Comparison of ENCODE assay signal across 26 mouse cellular contexts in genomic region chr1:168233182-168233581, GRCm38 (mm10).
"Had no signal": no experiment of that assay in that cellular context is flagged by ENCODE, and none has a peak within 500 bp of the region (broad histone marks: within the 10 kb centered on the region; RNA-seq: fewer than 3 reads in every experiment).

No protein-coding gene starts in this region.

- H3K36me3 ChIP-seq: limb, embryonic 12.5 days; limb, embryonic 15.5 days; midbrain, embryonic 12.5 days; midbrain, embryonic 15.5 days; neural tube, embryonic 12.5 days; neural tube, embryonic 15.5 days had no signal

- DNase-seq: kidney, adult 9 months; kidney, postnatal 25 days; layer of hippocampus, adult 9-11 months; layer of hippocampus, postnatal 36 days; left cerebral cortex, postnatal 4 days; liver, postnatal 0 days; lung, embryonic 14.5 days; right cerebral cortex, adult 18-20 months; right cerebral cortex, postnatal 14 days; right cerebral cortex, postnatal 4 days; thymus, adult 2 months; thymus, postnatal 14 days; thymus, postnatal 4 days had no signal

- H3K9me3 ChIP-seq: limb, embryonic 12.5 days; limb, embryonic 15.5 days; midbrain, embryonic 12.5 days; midbrain, embryonic 15.5 days; neural tube, embryonic 12.5 days; neural tube, embryonic 15.5 days had no signal

- H3K27me3 ChIP-seq: limb, embryonic 12.5 days; limb, embryonic 15.5 days; midbrain, embryonic 12.5 days; midbrain, embryonic 15.5 days; neural tube, embryonic 12.5 days; neural tube, embryonic 15.5 days had no signal

- H3K27ac ChIP-seq: kidney, postnatal 0 days; layer of hippocampus, adult 2 months; left cerebral cortex, adult 2 months; limb, embryonic 12.5 days; limb, embryonic 15.5 days; liver, embryonic 14.5 days; macrophage; midbrain, embryonic 12.5 days; midbrain, embryonic 15.5 days; neural tube, embryonic 12.5 days; neural tube, embryonic 15.5 days had no signal

- H3K4me3 ChIP-seq: layer of hippocampus, adult 2 months; left cerebral cortex, adult 2 months; limb, embryonic 12.5 days; limb, embryonic 15.5 days; midbrain, embryonic 12.5 days; midbrain, embryonic 15.5 days; neural tube, embryonic 12.5 days; neural tube, embryonic 15.5 days had no signal

- ATAC-seq: liver, postnatal 0 days; lung, postnatal 0 days; midbrain, embryonic 15.5 days had no signal

- H3K4me2 ChIP-seq: limb, embryonic 12.5 days; limb, embryonic 15.5 days; liver, embryonic 11.5 days; lung, embryonic 14.5 days; midbrain, embryonic 12.5 days; midbrain, embryonic 15.5 days; neural tube, embryonic 12.5 days; neural tube, embryonic 15.5 days had no signal

- H3K9ac ChIP-seq: limb, embryonic 12.5 days; limb, embryonic 15.5 days; liver, embryonic 14.5 days; liver, postnatal 0 days; lung, embryonic 14.5 days; midbrain, embryonic 12.5 days; midbrain, embryonic 15.5 days; neural tube, embryonic 12.5 days; neural tube, embryonic 15.5 days had no signal
